Mouse (Mus musculus) CD4-positive naive resting alpha-beta T cell, adult 57 days (primary cell): Measurements from ENCODE around the gene Pole2. TPM values are rescaled to one million over a fixed set of nuclear protein-coding genes. Genes with fewer than 3 reads are reported as not detected.

ENCODE experiments used
- total RNA-seq: library from RNA; stranded (reverse); gene quantifications from one replicate; pipeline ENCODE4 v1.2.4, GENCODE M21; 2023

Pole2 gene
- total RNA-seq = 17.5 TPM

DNA sequence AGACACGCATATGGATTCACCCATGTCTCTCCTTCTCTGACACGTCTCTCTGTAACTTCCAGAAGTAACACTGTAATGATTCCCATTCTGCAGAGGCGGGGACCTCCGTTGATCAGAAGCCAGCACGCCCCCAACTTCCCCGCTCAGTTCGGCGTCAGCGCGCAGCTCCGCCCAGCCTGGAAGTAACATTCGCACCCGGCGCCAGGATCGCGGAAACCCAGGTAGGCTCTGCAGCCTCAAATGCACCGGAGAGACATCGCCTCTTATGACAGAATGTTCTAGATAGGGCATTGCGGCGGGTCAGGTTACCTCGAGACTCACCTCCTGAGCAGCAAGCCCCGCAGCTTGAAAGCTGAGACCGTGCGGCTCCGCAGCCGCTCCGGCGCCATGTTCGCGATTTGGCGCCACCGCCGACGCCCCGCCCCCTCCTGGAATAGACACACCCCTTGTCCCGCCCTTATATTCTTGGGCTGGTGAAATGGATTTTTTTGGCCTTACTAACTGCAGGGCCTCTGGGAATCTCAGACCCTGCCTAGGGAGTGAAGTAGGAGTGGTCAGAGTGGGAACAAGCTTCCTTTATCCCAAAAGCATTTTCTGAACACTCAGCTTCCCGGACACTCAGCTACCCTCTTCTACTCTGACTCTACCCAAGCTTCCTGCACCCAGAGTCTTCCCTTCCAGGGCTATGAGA lies at the start of gene Pole2:
Gene Pole2 (minus strand): TSS at position 420 of the 691 bp plus-strand sequence.

DNA sequence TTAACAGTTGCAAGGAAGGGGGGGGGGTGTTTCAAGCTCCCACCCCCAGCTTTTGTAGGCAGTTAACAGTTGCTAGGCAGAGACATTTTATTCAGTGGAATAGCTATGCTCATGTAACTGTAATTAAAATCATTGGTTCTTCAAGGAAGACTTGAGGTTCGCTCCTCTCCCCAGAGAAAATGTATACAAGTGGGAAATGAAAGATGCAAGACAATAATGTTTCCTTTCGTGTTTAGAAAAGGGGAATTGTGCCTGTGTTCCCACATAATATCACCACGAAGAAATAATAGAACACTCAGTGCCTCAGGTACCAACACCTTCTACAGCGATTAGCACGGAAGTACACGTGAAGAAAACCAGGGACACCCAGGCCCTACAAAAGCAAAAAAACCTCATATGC lies 12.9 kb upstream of the Pole2 start, which contains the start of gene Klhdc1:
Gene Klhdc1 (plus strand): TSS at position 301 of the 400 bp plus-strand sequence.

DNA sequence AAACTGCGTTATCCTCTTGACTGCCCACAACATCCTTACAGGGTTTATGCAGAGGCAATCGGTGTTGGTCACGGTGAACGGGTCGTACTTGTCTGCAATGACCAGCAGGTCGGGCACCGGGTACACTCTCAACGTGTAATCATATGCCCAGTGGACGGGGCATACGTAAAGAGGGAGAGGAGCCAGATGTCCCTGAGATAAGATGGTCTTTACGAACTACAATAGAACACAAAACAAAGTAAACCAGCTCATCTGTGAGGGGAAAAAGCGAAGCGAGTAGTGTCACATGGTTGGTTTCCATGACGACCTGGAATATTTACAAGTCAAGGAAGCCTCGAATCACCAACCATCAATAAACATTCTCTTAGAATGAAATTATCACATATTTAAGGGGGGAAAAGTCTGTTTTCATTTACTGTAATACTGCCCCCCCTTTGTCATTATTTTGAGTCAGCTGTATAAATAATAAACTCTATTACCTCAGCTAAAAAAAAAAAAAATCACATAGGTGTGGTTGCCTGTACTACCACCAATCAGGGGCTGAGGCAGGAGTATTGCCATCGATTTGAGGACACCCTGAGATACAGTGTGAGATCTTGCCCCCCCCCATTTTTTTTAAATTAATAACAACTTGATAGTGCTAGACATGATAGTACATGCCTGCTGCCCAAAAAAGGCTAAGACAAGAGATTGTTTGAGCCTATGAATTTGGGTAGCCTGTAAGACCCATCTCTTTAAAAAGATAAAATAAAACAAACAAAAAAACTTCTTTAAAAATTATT lies 23.8 kb downstream of the Pole2 start, which contains the start of gene Gm49384:
Gene Gm49384 (minus strand): TSS at position 216 of the 782 bp plus-strand sequence.

DNA sequence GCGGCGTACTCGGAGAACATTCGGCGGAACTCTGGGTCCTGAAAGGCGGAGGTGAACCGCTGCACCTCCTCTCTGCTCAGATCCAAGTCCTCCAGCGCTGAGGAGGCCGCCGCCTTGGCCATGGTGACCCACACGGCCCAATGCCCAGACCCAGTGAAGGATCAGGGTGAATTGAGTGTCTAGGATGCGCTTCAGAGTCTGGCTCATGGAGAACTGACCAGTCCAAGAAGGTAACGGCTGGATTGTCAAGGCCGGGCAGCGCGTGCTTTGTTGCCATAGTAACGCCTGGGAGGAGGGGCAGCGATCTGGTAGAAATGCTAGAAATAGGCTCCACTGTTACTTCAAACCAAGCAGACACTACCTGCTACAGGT lies 29.8 kb downstream of the Pole2 start, which contains the start of gene Dnaaf2:
Gene Dnaaf2 (minus strand): TSS at position 266 of the 372 bp plus-strand sequence.

DNA sequence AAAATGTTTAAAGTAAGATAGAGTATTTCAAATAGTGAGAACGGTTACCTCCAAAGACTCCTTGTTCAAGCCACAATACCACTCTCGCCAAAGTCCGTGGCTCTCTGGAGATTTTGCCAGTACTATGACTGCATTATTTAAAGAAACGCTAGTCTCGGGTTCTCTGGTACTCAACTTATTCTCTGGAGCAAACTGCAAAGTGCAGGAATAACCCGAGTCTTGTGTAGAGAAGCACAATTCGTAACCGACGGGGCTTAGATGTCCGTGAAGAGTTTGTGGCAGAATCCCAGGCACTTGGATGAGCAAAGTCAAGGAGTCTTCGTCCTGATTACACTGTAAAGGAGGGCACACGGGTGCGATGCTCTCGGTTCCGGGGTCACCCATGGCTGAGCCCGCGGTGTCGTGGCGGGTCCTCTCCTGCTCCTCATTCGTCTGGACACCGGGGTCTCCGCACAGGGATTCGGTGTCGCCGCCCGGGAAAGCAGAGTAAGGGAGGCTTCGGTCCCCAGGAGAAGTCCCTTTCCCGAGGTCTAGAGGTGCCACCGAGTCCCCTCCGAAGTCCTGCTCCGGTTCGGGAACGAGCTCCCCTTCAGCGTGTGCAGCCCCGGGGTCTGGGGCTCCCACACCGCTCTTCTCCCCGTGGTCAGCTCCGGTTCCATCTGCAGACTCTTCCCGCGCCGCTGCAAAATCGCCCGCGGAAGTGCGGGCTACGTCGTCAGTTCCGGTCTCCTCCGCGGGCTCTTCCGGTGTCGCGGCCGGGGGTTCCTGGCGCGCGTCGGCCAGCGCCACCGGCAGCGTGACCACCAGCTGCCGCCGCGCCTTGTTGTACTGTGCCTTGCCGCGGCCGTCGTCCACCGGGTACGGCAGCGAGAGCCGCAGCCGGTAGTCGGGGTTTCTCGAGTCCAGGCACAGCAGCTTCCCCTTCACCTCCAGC lies 31.3 kb downstream of the Pole2 start, which contains the start of gene Gm49383:
Gene Gm49383 (minus strand): TSS at position 661 of the 934 bp plus-strand sequence.

DNA sequence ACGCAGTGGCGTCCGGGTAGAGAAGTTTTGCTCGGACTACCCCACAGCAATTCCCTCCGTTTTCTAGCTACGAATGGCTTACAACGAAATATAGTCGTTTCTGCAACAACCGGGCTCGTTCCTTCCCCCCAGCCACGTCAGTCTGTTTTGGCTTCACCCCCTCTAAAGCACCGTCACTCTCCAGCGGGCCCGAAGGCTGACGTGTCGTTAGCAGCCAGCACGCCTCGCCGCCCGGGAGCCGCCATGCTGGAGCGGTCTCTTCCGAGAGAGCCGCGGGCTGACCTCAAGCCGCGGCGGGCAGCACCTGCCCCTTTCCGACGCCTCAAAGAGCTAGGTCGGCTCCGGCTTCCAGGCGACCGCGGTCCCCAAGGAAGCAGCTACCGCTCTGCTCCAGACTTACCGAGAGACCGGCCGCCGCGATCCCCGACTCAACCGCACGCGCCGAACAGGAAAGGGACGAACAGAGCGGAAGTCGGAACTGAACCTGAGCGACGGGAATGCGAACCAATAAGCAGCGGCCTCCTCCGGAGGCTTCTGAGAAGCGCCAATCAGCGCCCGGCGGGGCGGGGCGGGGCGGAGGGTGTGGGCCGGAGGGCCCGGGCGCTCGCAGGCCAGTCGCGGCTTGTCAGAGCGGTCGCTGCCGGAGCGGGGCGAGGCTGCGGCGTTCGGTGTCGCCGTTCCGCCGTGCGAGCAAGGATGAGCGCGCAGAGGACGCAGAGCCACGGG lies 44.2 kb downstream of the Pole2 start, which contains the start of the genes Rpl36al and Mgat2:
Gene Rpl36al (minus strand): TSS at position 501 of the 726 bp plus-strand sequence.
Gene Mgat2 (plus strand): TSS at position 575 of the 726 bp plus-strand sequence.

DNA sequence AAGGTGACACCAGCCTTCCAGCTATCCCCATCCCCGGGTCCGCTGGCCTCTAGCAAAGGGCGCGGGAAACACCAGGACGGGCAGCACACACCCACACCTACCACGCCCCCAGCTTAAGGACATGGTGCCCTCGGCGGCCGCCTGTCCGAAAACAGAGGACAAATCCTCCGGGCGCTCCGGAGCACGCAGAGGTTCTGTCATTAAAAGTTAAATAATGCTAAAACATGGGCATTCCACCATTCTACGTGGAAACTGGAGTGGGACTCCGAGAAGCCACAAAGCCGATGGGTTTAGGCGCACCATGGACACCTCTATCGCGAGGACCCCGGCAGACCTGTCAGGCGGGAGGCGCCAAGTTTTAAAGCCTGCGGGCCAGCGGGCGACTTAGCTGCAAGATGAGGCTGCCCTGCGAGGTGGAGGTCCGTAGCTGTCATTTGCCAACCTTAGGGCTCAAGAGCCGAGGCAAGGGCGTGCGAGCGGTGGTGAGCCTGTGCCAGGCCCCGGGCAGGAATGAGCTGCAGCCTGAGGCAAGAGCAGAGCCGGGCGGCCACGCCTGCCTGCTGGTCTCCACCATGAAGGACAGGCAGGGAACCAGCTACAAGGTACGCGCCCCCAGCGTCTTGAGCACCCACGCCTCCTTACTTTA lies 59.4 kb downstream of the Pole2 start, which contains the start of gene Lrr1:
Gene Lrr1 (plus strand): TSS at position 354 of the 646 bp plus-strand sequence.

DNA sequence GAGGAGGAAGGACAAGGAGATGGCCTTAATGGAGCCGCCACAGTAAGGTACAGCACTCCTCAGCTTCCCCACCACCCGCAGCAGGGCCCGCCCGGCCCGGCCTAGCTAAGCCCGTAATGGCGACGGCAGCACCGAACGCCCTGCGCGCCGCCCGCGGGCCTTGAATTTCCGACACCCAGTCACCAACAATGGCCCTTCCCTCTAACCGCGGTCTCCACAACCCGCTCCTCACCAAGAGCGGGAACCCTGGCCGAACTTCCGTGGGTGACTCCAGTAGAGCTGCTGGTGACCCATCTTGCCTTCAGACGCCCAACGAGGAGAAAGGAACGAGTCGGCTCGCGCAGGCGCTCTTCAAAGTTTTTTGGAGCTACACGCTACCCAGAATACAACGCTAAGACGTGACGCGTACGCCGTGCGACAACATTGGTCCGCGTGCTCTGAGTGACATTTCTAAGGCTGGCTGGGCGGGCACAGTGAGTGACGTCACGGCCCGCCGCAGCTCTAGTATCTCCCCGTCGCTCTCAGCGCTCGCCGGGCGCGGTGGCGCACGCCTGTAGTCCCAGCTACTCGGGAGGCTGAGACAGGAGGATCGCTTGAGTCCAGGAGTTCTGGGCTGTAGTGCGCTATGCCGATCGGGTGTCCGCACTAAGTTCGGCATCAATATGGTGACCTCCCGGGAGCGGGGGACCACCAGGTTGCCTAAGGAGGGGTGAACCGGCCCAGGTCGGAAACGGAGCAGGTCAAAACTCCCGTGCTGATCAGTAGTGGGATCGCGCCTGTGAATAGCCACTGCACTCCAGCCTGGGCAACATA lies 69.0 kb downstream of the Pole2 start, which contains the start of gene Rps29:
Gene Rps29 (minus strand): TSS at position 422 of the 813 bp plus-strand sequence.

Other genes with a start within 250 kb of the Pole2 start
- gene Rps29, start 69.0 kb downstream of the Pole2 start, total RNA-seq = 6,866 TPM
- 0.38 TPM for gene Lrr1, start 59.4 kb downstream of the Pole2 start, total RNA-seq
- 497 TPM for gene Rpl36al, start 44.1 kb downstream of the Pole2 start, total RNA-seq
- gene Mgat2, start 44.0 kb downstream of the Pole2 start, total RNA-seq = 36.3 TPM
- gene Gm49383, start 31.1 kb downstream of the Pole2 start, total RNA-seq = 10.1 TPM
- gene Dnaaf2, start 29.8 kb downstream of the Pole2 start, total RNA-seq = 3.7 TPM
- gene Gm49384, start 23.9 kb downstream of the Pole2 start, total RNA-seq = 6.2 TPM
- gene Klhdc1, start 13.0 kb upstream of the Pole2 start, total RNA-seq = 36.6 TPM
- 90.6 TPM for gene Klhdc2, start 68.5 kb upstream of the Pole2 start, total RNA-seq
- 112 TPM for gene Nemf, start 129.0 kb upstream of the Pole2 start, total RNA-seq
- gene Arf6, start 144.0 kb upstream of the Pole2 start, total RNA-seq = 245 TPM
- 2.4 TPM for gene Gm9887, start 144.3 kb upstream of the Pole2 start, total RNA-seq